Mouse (Mus musculus) embryonic facial prominence, embryonic 10.5 days (tissue): ENCODE data around the gene Stk24. TPM values are rescaled to one million over a fixed set of nuclear protein-coding genes. Genes with fewer than 3 reads are reported as not detected.
A peak's percentile ranks its signal among the peaks of the same experiment; 100 is the strongest.

Experiments used
- DNase-seq: peaks from one replicate; pipeline ENCODE4 v3.0.0-alpha.2; 2017; ENCODE audit warnings: low spot score
- H3K27ac ChIP-seq: fragments of 300-500 bp; sonication (generic); replicated peaks from 2 replicates; pipeline ENCODE4 v1.5.1; 2016; ENCODE audit warnings: mild to moderate bottlenecking
- H3K27me3 ChIP-seq: fragments of 300-500 bp; sonication (generic); replicated peaks from 2 replicates; pipeline ENCODE4 v1.6.1; 2016; ENCODE audit warnings: low read depth, mild to moderate bottlenecking; ENCODE audit not compliant: poor library complexity, severe bottlenecking
- H3K36me3 ChIP-seq: fragments of 300-500 bp; sonication (generic); replicated peaks from 2 replicates; pipeline ENCODE4 v1.6.1; 2016; ENCODE audit warnings: mild to moderate bottlenecking, moderate library complexity
- H3K4me1 ChIP-seq: fragments of 300-500 bp; sonication (generic); 2 replicates; pipeline ENCODE4 v1.6.1; 2016
- H3K4me3 ChIP-seq: fragments of 300-500 bp; sonication (generic); 2 replicates; pipeline ENCODE4 v1.5.1; 2016; ENCODE audit warnings: mild to moderate bottlenecking, moderate library complexity
- H3K9me3 ChIP-seq: fragments of 300-500 bp; sonication (generic); 2 replicates; pipeline ENCODE4 v1.6.1; 2016; ENCODE audit warnings: mild to moderate bottlenecking
- WGBS: fragments of 180-500 bp; shearing (Covaris S2); methylation state at CpG from one replicate; pipeline ENCODE4 v1.1.7; 2016; 5-methylcytosine and 5-hydroxymethylcytosine counted together
- polyA plus RNA-seq: library from polyadenylated mRNA; unstranded; fragments of >200 nt; fragmentation: Nextera tagmentation; extraction: Ambion mirVana; gene quantifications from 2 replicates; pipeline ENCODE4 v1.2.1, GENCODE M21; 2016

Stk24 gene
- polyA plus RNA-seq, 1 experiment from 2014 or later = 39.9 TPM

DNA sequence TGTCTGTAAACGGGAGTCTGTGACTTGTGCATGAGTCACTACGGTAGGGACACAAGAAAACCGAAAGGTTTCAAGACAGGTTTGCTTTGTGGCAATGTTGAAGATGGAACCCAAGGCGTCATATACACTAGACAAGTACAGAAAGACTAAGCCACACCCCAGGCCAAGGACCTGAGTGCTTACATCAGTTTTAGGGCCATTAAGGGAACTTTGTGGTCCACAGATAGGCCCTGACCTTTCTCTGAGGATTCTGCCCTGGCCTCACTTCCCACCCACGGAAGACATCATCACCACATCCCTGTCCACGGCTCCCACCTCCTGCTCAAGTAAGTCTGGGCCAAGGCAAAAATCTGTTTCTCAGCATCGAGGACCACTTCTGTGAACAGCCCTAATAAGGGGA, 27.1 kb upstream of the Stk24 start:
- H3K4me1 ChIP-seq = peaks cover 7% of the 10 kb centered on the region; the same call in 1 of the 2 replicates
- no peak for DNase-seq
- 0 out of 2 replicates have a peak, but pooled peaks cover 4% of the 10 kb centered on the region for H3K27me3 ChIP-seq
- 91% methylated on average over 7 of the region's 7 CpGs for WGBS
- H3K9me3 ChIP-seq = no peaks in the 10 kb centered on the region
- no peak overlapping the region for H3K4me3 ChIP-seq
- no peak overlapping the region for H3K27ac ChIP-seq
- H3K36me3 ChIP-seq = no peaks in the 10 kb centered on the region

DNA sequence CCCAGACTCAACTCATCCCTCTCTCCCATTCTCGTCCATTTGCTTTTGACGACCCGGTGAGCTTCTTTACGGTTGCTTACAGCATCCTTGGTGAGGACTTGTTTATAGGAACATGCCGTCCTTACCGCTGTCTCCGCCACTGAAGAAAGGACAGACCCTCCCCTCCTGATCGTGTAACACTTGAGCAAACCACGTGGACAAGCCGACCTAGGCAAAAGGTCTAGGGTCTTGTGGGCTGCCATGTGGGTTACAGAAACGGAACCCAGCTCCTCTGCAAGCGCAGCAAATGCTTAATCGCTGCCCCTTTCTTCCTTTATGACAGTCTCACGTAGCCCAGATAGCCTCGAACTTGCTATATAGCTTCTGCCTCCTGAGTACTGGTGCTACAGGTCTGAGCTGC, 25.7 kb upstream of the Stk24 start:
- Histone ChIP-seq H3K36me3 (no peaks in the 10 kb centered on the region), H3K27ac (no peak overlapping the region), H3K4me1 (peaks cover 7% of the 10 kb centered on the region; the same call in 1 of the 2 replicates), H3K9me3 (no peaks in the 10 kb centered on the region), H3K27me3 (0 out of 2 replicates have a peak, but pooled peaks cover 4% of the 10 kb centered on the region), H3K4me3 (peak overlapping the region; percentile 48)
- 53% methylated on average over 15 of the region's 15 CpGs for WGBS
- DNase-seq = no peak

DNA sequence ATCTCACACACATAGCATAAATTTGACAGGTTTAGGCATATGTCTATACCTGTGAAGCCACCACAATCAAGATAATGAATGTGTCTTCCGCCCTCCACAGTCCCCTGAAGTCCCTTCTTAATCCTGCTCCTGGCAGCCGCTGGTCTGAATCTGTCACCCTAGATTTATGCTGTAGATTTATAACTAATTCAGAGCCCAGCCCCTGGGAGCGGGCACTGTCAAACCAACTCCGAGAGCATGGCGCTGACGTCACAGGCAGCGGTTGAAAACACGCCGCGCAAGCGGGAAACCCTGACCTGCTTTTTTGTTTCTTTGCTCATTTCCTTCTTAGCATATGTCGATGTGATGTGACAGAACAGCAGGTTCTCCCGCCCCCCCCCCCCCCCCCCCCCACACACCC, 25.3 kb upstream of the Stk24 start:
- DNase-seq = peak; percentile 32
- Histone ChIP-seq H3K4me3 (peak overlapping the region; percentile 48), H3K9me3 (no peaks in the 10 kb centered on the region), H3K27me3 (0 out of 2 replicates have a peak, but pooled peaks cover 4% of the 10 kb centered on the region), H3K27ac (no peak overlapping the region), H3K4me1 (peaks cover 7% of the 10 kb centered on the region; the same call in 1 of the 2 replicates), H3K36me3 (no peaks in the 10 kb centered on the region)
- 51% methylated on average over 13 of the region's 13 CpGs for WGBS

DNA sequence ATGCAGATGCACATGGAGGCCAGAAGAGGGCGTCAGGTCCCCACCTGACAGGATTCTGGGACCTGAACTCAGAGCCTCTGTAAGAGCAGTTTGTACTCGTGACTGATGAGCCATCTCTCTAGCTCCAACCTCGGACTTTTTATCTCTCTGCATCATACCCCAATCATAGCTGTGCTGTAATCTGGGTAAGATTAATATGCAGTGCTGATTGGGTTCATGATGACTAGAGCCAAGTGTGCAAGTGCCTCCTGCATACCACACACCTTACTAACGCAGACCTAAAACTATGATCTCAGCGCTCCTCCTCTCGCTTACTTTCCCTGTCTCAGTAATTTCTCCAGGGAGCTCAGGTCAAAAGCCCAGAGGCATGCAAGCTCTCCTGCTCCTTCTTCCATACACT, 19.9 kb upstream of the Stk24 start:
- no peak overlapping the region for H3K4me3 ChIP-seq
- H3K4me1 ChIP-seq = no peaks in the 10 kb centered on the region
- no peak overlapping the region for H3K27ac ChIP-seq
- 84% methylated on average over 6 of the region's 6 CpGs for WGBS
- H3K9me3 ChIP-seq = no peaks in the 10 kb centered on the region
- no peaks in the 10 kb centered on the region for H3K27me3 ChIP-seq
- no peak for DNase-seq
- no peaks in the 10 kb centered on the region for H3K36me3 ChIP-seq

DNA sequence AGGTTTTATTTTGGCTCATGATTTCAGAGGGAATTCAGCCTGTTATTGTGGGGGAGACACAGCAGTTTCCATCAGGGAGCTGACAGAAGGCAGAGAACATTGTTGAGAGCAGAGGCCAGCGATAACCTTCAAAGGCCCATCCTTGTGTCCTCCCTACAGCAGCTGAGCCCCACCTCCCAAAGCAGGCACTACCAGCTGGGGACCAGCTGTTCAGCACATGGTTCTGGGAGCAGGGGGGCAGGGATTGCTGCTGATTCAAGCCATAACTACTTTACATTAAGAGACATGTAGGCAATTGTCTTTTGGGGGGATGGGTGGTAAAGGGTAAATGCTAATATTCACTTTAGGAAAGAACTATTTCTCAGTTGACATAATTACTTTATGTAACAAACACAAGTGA, 17.7 kb upstream of the Stk24 start:
- Histone ChIP-seq H3K27ac (no peak overlapping the region), H3K4me3 (no peak overlapping the region), H3K4me1 (no peaks in the 10 kb centered on the region), H3K27me3 (no peaks in the 10 kb centered on the region), H3K9me3 (no peaks in the 10 kb centered on the region), H3K36me3 (no peaks in the 10 kb centered on the region)
- 55% methylated on average over 1 of the region's 1 CpGs for WGBS
- peak; percentile 40 for DNase-seq

DNA sequence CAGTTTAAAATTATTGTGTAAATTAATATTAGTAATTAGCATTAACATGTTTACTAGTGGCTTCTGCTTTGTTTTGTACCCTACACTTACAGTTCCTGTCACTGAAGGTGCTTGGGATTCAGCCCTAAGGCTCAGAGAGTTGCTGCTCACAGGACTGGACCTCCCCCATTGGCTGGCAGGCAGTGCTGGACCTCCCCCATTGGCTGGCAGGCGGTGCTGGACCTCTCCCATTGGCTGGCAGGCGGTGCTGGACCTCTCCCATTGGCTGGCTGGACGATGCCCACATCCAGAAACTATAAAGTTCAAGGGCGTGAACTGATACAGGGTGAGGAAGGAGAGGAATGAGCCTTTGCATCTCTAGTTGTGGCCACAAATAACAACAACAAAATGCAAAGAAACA, 15.3 kb upstream of the Stk24 start:
- no peak overlapping the region for H3K27ac ChIP-seq
- peak; percentile 15 for DNase-seq
- no peaks in the 10 kb centered on the region for H3K36me3 ChIP-seq
- H3K9me3 ChIP-seq = no peaks in the 10 kb centered on the region
- H3K4me3 ChIP-seq = no peak overlapping the region
- H3K27me3 ChIP-seq = no peaks in the 10 kb centered on the region
- H3K4me1 ChIP-seq = no peaks in the 10 kb centered on the region
- WGBS = 82% methylated on average over 4 of the region's 4 CpGs

DNA sequence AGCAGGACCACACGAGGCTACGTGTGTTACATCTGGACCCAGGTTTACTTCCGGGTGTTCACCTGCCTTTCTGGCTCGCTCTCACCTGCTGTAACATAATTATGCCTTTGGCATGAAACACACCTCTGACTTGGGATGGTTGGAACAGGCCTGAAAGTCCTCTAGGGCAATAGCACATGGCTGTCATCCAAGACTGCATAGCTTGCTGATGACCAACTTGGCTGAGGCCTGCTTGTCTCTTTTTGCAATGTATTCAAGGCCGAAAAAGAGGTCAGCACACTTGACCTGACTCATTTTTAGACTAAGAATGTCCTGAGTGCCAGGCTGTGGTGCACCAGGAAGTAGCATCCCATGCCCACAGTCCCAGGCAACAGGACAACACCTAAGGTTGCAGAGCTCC, 12.1 kb upstream of the Stk24 start:
- WGBS = 91% methylated on average over 5 of the region's 5 CpGs
- Histone ChIP-seq H3K27ac (no peak overlapping the region), H3K27me3 (no peaks in the 10 kb centered on the region), H3K36me3 (no peaks in the 10 kb centered on the region), H3K4me3 (no peak overlapping the region), H3K9me3 (no peaks in the 10 kb centered on the region), H3K4me1 (no peaks in the 10 kb centered on the region)
- no peak for DNase-seq

DNA sequence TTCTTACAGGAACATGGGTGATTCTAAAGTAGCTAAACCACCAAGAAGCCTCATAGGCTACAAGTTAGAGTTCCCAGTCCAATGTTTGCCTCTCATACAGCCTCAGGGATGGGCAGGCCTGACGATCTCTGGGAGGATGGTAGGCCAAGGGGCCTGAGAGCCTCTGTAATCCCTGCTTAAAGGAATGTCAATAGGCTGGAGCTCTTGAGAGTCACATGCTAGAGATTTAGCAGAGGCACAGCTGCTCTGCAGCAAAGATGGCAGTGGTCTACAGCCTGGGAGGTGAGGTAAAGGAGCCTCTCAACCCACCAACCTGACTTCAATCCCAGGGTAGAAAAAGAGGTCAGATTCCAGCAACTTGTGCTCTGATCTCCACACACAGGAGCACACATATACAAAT, 7.9 kb upstream of the Stk24 start:
- H3K9me3 ChIP-seq = no peaks in the 10 kb centered on the region
- WGBS = 53% methylated on average over 1 of the region's 1 CpGs
- H3K27me3 ChIP-seq = no peaks in the 10 kb centered on the region
- DNase-seq = no peak
- no peaks in the 10 kb centered on the region for H3K36me3 ChIP-seq
- no peak overlapping the region for H3K27ac ChIP-seq
- no peak overlapping the region for H3K4me3 ChIP-seq
- H3K4me1 ChIP-seq = peaks cover 10% of the 10 kb centered on the region

DNA sequence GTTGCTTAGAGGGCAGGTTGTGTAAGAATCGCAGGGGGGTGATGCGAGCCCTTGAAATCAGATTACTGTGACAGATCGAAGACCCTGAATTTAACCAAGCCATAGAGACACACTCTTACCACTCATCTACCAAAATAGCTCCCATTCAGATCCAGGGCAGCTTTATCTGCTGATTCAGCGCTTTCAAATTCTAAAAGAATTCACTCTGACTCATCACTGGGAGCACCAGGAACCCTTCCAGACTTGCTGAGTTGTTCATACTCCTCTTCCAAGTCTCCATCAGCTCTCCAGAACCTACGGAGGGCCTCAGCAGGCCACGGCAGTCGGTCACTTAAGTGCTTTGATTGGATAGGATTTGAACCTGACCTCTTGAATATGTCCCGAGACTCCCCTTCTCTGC, 5.6 kb upstream of the Stk24 start:
- H3K27me3 ChIP-seq = peaks cover 6% of the 10 kb centered on the region; the same call in 1 of the 2 replicates
- no peak overlapping the region for H3K27ac ChIP-seq
- no peaks in the 10 kb centered on the region for H3K36me3 ChIP-seq
- peaks cover 10% of the 10 kb centered on the region for H3K4me1 ChIP-seq
- H3K9me3 ChIP-seq = no peaks in the 10 kb centered on the region
- no peak for DNase-seq
- 90% methylated on average over 8 of the region's 8 CpGs for WGBS
- no peak overlapping the region for H3K4me3 ChIP-seq

DNA sequence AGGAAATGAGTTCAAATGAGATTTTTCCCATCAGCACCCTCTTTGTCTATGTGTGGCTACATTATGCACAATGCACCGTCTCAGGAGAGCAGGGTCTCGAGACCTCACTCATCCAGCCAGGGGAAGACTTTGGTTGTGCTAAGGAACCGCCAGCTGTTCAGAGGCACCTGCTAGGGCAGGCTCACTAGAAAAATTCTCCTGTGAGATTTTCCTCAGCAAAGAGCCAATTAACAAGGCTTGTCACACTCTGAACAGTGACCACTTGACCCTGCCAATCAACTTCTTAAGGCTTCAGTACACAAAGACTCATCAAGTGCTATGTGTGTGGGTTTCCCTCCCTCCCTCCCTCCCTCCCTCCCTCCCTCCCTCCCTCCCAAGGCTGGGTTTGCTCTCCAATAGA, 4.0 kb upstream of the Stk24 start:
- 46% methylated on average over 3 of the region's 3 CpGs for WGBS
- peak overlapping the region; percentile 5; the same call in 1 of the 2 replicates for H3K27ac ChIP-seq

DNA sequence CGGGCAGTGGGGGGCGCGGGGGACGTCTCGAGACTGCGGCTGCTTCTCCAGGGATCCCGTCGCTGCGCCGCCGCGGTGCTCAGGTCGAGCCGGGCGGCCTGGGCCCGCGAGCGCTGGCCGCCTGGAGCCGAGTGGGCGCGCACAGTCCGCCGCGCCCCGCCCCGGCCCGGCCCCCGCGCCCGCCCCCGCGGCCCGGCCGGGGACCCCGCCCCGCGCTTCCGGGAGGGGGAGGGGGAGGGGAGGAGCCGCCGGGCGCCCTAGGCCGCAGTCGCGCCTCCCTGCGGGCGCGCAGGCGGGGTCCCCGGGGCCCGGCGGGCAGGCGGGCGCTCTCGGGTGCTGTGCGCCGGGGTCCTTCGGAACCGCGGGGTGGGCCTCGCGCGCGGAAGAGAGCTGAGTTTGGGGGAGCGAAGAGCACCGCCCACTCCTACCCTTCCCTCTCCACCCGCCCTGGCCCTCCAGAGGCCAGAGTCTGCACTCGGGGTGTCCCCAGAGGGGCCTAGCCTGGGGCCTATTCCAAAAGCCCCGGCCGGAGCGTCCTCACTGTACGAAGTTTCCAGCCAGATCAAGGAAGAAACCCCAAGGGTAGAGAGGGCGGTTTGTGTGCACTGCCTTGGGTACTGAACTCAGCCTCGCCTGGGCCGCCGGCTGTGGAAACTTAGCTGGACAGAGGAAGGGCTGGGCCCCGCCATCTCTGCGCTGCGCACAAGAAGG, 540 bp downstream of the Stk24 start:
- H3K9me3 ChIP-seq = no peaks in the 10 kb centered on the region
- H3K27me3 ChIP-seq = peaks cover 6% of the 10 kb centered on the region; the same call in 1 of the 2 replicates
- peak overlapping the region; percentile 97 for H3K27ac ChIP-seq
- DNase-seq = peak; percentile 88
- peak overlapping the region; percentile 94 for H3K4me3 ChIP-seq
- under 1% methylated on average over 70 of the region's 79 CpGs for WGBS
- peaks cover 11% of the 10 kb centered on the region for H3K36me3 ChIP-seq
- peaks cover 41% of the 10 kb centered on the region for H3K4me1 ChIP-seq

More for the DNA sequence above, 4.0 kb upstream of the Stk24 start:
- H3K9me3 ChIP-seq = no peaks in the 10 kb centered on the region
- peaks cover 19% of the 10 kb centered on the region for H3K4me1 ChIP-seq
- peaks cover 6% of the 10 kb centered on the region; the same call in 1 of the 2 replicates for H3K27me3 ChIP-seq
- H3K36me3 ChIP-seq = no peaks in the 10 kb centered on the region
- peak; percentile 37 for DNase-seq
- no peak overlapping the region for H3K4me3 ChIP-seq

DNA sequence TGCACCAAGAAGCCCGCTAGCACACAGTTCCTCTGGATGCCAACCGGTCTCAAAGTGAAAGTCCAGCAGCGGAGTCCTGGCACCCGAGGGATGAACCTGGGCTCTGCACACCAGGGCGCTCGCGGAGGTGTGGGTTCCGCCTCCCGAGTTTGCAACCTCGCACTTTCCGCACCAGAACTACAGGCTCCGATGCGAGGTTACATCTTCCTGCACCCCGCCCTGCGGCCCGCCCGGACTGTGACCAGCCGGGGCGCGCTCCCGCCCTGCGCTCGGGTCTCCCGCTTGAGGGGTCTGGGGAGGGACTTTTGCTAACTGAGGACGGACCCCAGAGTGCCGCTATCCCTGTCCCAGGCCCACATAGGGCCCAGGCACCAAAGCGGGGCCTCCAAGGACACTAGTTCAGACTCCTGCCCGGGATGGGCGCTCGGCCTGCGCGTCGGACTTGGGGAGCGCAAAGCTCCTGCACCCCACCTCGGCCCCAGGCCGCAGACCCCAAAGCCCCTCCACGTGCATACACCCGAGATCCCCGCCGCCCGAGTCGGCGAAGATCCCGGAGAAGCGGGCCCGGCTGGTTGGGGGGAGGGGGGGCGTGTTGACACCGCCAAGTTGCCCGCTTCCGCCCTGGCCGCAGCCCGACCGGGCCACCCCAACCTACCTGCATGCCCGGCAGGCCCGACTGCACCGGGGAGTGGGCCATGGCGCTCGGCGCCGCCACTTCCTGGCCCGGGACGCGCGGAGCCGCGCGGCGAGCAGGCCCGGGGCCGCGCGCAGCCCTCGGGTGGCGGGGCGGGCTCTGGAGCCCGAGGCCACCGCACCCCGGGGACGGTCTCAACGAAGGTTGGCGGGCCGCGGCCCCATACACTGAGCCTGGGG, 1.3 kb downstream of the Stk24 start:
- Histone ChIP-seq H3K36me3 (peaks cover 18% of the 10 kb centered on the region), H3K27me3 (peaks cover 6% of the 10 kb centered on the region; the same call in 1 of the 2 replicates), H3K9me3 (no peaks in the 10 kb centered on the region), H3K4me1 (peaks cover 35% of the 10 kb centered on the region), H3K4me3 (peak overlapping the region; percentile 94), H3K27ac (peak overlapping the region; percentile 97)
- WGBS = under 1% methylated on average over 83 of the region's 83 CpGs
- DNase-seq = peak; percentile 77
